In the genomic region with DNA sequence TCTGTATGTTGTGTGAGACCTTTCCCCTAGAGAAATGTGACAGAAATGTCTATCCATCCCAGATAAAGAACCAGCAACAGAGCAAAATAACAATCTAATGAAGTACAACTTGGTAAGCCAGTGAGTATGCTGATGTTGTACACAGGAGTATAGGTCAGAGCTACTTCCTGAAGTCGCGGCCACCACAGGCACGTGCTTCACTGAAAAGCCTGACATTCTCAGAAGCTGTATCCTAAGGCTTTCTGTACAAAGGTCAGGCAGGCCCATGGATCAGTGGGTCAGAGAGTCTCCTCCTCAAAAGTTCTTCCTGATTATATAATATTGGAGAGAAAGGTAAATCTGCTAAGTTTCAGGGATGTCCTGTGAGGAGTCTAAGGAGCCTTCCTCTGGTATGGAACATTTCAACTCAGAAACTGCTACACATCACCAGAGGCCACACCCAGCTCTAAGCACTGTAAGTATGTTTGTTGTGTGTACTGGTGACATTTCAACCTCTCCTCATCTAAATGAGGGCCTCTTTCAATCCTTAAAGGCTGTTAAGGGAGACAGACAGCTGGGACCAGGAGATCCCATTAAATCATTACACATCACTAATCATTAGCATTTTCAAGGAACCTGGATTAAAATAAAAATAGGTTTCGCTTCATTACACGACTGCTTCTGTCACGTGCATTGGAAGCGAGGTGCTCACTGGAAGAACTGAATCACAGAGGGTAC, we compare ENCODE assay signal across 17 mouse cellular contexts.
DNase-seq lines count a peak whose midpoint lies in the region; ATAC-seq and TF ChIP-seq lines count a peak whose summit lies in the region.
"Had no signal": no experiment of that assay in that cellular context is flagged by ENCODE, and none has a peak within 500 bp of the region (broad histone marks: within the 10 kb centered on the region; RNA-seq: fewer than 3 reads in every experiment).

No protein-coding gene starts in this region.

- no peak for DNase-seq in forebrain, embryonic 10.5 days (ENCODE audit: extremely low spot score, low spot score)
- peak; percentile 14 for DNase-seq in kidney, adult 11 months
- DNase-seq in kidney, postnatal 10 days, result no peak
- DNase-seq in kidney, postnatal 36 days, result peak; percentile 20 to 26
- DNase-seq in kidney, adult 18-20 months, result no peak
- DNase-seq in midbrain, postnatal 0 days (ENCODE audit: low spot score), result no peak
- DNase-seq: adrenal gland, postnatal 10 days; cerebellum, adult 11-12 months; cerebellum, adult 9-10 months; cerebellum, postnatal 25 days; forebrain, postnatal 0 days; gastrocnemius, postnatal 14 days; heart, postnatal 36 days had no signal

- 53% methylated on average over 7 of the region's 7 CpGs for WGBS in forebrain, embryonic 13.5 days
- 75% methylated on average over 7 of the region's 7 CpGs for WGBS in forebrain, embryonic 10.5 days
- whole genome bisulfite sequencing in midbrain, postnatal 0 days, result 79% methylated on average over 7 of the region's 7 CpGs

- no peaks in the 10 kb centered on the region for H3K36me3 ChIP-seq in forebrain, embryonic 13.5 days (ENCODE audit: poor library complexity, severe bottlenecking)
- H3K36me3 ChIP-seq in forebrain, embryonic 10.5 days (replicated peaks), result no peaks in the 10 kb centered on the region
- H3K36me3 ChIP-seq in midbrain, postnatal 0 days (ENCODE audit: insufficient read depth, low read length), result no peaks in the 10 kb centered on the region
- H3K36me3 ChIP-seq: embryonic facial prominence, embryonic 12.5 days; heart, embryonic 12.5 days; hindbrain, embryonic 15.5 days had no signal

- TF ChIP-seq CTCF in midbrain, postnatal 0 days (IDR thresholded peaks at IDR 0.05), result no peak

- H3K9ac ChIP-seq in forebrain, embryonic 13.5 days, result no peak overlapping the region
- no peak overlapping the region for H3K9ac ChIP-seq in midbrain, postnatal 0 days (replicated peaks; ENCODE audit: low read length, poor library complexity, severe bottlenecking)
- H3K9ac ChIP-seq: embryonic facial prominence, embryonic 12.5 days; forebrain, postnatal 0 days; heart, embryonic 12.5 days; hindbrain, embryonic 15.5 days had no signal

- no peak overlapping the region for H3K4me2 ChIP-seq in forebrain, embryonic 13.5 days
- no peak overlapping the region for H3K4me2 ChIP-seq in midbrain, postnatal 0 days (ENCODE audit: low read depth, low read length, poor library complexity, severe bottlenecking)
- H3K4me2 ChIP-seq: embryonic facial prominence, embryonic 12.5 days; heart, embryonic 12.5 days; hindbrain, embryonic 15.5 days had no signal

- H3K4me3 ChIP-seq in forebrain, embryonic 13.5 days, result no peak overlapping the region
- H3K4me3 ChIP-seq in forebrain, embryonic 10.5 days, result no peak overlapping the region
- H3K4me3 ChIP-seq in midbrain, postnatal 0 days (ENCODE audit: low read depth, low read length), result no peak overlapping the region
- H3K4me3 ChIP-seq: embryonic facial prominence, embryonic 12.5 days; heart, embryonic 12.5 days; hindbrain, embryonic 15.5 days had no signal

- H3K9me3 ChIP-seq in forebrain, embryonic 13.5 days (replicated peaks), result no peaks in the 10 kb centered on the region
- H3K9me3 ChIP-seq in forebrain, embryonic 10.5 days, result no peaks in the 10 kb centered on the region
- H3K9me3 ChIP-seq in midbrain, postnatal 0 days (ENCODE audit: low read length), result no peaks in the 10 kb centered on the region
- H3K9me3 ChIP-seq: embryonic facial prominence, embryonic 12.5 days; hindbrain, embryonic 15.5 days had no signal

- H3K27ac ChIP-seq in forebrain, embryonic 13.5 days, result no peak overlapping the region
- no peak overlapping the region for H3K27ac ChIP-seq in forebrain, embryonic 10.5 days
- no peak overlapping the region for H3K27ac ChIP-seq in midbrain, postnatal 0 days (ENCODE audit: low read depth, low read length)
- H3K27ac ChIP-seq: embryonic facial prominence, embryonic 12.5 days; hindbrain, embryonic 15.5 days had no signal

- H3K27me3 ChIP-seq in forebrain, embryonic 13.5 days, result no peaks in the 10 kb centered on the region
- H3K27me3 ChIP-seq in forebrain, embryonic 10.5 days (ENCODE audit: poor library complexity, severe bottlenecking), result no peaks in the 10 kb centered on the region
- no peaks in the 10 kb centered on the region for H3K27me3 ChIP-seq in midbrain, postnatal 0 days (ENCODE audit: insufficient read depth, low read length)
- H3K27me3 ChIP-seq: embryonic facial prominence, embryonic 12.5 days; heart, embryonic 12.5 days; hindbrain, embryonic 15.5 days had no signal

- peak; percentile 38; the same call in 1 of the 2 replicates for ATAC-seq in forebrain, embryonic 13.5 days
- ATAC-seq in midbrain, postnatal 0 days (ENCODE audit: low FRiP score), result no peak
- ATAC-seq: forebrain, postnatal 0 days had no signal

- peaks cover 16% of the 10 kb centered on the region for H3K4me1 ChIP-seq in forebrain, embryonic 13.5 days
- peaks cover 19% of the 10 kb centered on the region for H3K4me1 ChIP-seq in forebrain, embryonic 10.5 days
- no peaks in the 10 kb centered on the region for H3K4me1 ChIP-seq in midbrain, postnatal 0 days (ENCODE audit: insufficient read depth, low read length)

Comparison
In these comparisons a context has a peak if more than half of its experiments do, and no peak if none do; other contexts are left out.
1. DNase-seq: peak in kidney, adult 11 months (single experiment) and kidney, postnatal 36 days (2 of 2); none in forebrain, embryonic 10.5 days (single experiment), kidney, postnatal 10 days (single experiment), kidney, adult 18-20 months (single experiment) and midbrain, postnatal 0 days (single experiment).